Mouse (Mus musculus) right cerebral cortex, postnatal 4 days (tissue): ENCODE measurements around the gene S100a9.

ENCODE experiments used
- DNase-seq: peaks from one replicate; pipeline ENCODE4 v3.0.0-alpha.2; 2022

Gene S100a9

DNA sequence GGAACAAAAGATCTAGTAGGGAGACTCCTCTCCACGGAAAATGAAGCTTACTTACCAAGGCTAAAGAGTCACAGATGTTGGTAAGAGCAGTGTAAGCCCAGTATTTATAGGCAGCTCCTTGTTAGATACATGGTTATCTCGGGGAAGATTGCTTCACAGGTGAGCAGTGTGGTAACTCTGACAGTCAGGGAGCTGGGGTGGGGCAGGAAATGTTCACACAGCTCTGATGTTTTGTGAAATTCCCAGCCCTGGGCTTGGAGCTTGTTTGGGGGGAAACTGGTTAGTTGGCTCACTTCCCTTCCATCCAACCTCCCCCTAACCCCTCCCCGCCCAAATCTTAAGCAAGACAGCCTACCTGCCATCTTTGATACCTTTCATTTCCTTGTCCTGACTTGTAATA is at the start of gene S100a9:
S100a9 (minus strand) TSS at position 109 of the 400 bp plus-strand sequence.
- DNase-seq: no peak

DNA sequence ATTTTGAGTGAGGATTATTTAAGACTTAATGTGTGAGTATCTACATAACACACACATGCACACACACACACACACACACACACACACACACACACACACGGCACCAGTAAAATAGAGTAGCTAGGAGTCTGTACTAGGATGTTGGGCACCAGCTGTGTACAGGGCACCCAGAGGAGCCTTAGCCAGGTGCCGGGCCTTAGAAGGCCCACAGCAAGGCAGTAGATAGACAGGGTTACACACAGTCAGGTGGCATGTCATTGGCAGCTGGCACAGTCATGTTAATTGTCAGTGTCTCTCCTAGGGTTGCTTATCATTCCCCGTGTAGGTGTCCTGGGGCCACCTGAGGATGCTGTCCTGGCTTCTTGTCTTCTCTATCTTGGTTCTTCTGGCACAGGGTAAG is 31.1 kb upstream of the S100a9 start, which contains the start of gene Pglyrp4:
Pglyrp4 (plus strand) TSS at position 301 of the 400 bp plus-strand sequence.
- no peak for DNase-seq

DNA sequence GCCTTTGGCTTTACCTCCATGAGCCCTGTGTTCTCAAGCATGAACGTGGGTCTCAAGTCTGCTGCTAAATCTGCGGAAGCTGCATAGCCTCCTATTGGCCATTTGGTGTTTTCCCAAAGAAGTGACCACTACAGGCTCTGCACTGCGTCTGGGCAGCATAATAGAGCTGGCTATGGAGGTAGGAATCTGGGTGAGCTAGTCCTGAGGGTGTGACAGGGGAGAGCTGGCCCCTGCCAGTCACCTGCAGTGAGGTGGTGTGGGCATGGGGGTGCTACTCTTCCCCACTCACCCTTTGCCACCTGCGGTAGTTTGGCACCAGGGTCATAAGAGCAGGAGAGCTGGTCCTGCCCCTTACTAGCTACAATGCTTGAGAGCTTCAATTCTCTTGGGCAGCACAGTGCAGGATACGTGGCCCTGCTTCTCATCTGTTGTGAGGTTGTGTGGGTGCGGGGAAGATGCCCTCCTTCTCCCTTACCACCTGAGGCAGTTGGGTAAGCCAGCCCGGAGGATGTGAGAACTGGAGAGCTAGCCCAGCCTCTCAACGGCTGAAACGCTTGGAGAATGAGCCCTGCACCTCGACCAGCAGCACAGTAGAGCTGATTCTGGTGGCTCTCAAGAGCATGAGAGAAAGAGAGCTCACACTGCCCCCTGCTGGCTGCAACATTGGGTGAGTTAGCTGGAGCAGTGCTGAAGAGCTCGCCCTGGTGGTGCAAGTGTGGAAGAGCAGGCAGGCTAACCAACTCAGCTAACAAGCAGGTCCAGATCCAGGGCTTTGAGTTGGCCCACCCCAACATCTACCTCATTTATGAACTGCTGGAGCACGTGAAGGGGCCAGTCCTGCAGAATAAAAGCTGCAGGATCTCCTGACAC is 14.3 kb upstream of the S100a9 start:
- DNase-seq: peak; percentile 90

DNA sequence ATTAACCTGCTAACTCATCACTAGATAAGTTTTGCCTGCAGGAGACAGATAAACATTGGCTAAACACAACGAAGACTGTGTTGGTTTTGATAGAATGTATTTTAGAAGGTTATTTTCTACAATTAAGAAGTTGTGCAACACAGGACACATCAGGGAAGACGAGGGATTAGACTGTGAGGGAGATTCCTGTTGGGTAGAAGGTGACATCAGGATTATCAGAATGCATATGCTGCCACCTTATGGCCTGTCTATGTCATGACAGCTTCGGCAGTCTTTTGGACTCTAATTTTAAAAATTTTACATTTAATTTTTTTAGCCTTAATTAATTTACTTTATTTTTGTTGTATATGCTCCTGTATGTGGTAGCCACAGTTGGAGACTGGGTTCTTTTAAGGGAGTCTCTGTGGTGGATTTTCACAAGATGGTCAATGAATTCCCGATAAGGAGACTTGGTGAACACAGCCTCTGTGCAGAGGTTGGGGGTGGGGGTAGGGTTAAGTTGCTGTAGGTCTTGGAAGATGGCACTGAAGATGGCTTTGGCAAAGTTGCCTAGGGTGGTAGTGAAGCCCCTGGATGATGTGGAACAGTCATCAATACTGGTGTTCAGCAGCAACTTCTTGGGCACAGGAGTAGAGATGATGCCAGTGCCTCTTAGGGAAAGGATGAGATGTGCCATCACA is 13.1 kb upstream of the S100a9 start:
- DNase-seq: no peak

DNA sequence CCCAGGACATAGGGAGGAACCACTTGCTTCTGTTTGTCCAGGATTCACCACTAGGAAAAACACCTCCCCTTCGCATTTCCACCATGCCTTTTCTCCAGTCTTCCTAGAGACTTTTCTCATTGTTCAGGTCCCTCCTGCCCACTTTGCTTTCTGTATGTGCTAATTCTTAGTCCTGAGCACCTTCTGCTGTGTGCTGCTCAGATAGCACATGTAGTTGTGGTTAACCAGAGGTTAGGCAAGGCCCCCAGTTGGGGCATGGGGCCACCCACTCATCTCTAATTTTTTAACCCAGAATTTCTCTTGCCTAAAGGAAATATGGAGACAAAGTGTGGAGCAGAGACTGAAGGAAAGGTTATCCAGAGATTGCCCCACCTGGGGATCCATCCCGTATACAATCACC is 6.7 kb upstream of the S100a9 start:
- DNase-seq: no peak

DNA sequence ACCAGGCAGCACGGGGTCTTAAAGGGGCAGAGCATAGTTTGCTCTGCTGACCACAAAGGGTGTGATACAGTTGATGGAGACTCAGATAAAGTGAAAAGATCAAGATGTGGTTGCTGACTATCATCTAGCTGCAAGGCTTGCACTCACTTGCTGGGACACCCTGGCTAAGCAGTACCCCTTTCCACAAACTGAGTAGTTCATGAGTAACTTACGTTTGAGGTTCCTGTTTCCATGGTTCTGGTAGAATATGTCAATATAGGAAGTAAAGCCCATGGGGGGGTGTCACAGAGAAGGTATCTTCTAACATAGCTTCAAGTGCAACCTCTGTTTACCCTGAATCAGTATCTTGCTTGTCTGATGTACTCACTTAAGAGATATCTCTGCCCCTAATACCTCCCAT is 2.0 kb downstream of the S100a9 start:
- no peak for DNase-seq

DNA sequence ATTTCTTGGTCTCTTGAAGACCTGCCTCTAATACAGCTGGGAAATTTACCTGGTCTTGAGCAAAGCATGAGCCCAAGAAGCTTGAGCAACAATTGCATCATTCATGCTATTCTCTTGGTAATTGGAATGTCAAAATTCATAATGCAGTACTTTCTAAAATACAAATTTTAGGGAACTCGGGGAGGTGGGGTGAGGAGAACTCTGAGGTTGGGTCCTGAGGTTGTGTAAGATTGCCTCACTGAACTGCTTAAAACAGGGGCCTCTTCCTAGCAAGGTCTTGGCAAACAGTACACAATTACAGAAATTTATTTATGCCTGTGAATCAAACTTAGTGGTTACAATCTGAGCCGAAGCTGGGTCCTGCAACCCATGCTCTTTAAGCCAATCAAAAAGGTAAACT is 8.7 kb downstream of the S100a9 start:
- no peak for DNase-seq

DNA sequence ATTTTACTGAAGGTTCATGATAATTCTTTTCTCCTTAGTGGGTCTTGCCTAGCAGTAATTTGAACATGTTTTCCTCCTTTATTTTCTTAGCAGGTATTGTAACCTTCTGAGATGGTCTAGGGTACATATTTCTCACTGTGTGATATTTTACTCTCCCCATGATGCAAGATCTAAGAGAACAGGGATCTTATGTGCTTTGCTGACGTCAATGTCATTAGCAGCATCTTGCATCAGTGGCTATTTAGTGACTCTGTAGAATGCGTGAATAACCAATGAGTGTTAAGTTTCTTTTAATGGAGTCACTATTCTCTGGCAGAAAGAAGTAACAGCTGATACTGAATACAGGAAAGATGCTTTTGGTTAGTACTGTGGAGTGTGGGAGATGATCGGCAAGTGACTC is 11.6 kb downstream of the S100a9 start:
- no peak for DNase-seq

DNA sequence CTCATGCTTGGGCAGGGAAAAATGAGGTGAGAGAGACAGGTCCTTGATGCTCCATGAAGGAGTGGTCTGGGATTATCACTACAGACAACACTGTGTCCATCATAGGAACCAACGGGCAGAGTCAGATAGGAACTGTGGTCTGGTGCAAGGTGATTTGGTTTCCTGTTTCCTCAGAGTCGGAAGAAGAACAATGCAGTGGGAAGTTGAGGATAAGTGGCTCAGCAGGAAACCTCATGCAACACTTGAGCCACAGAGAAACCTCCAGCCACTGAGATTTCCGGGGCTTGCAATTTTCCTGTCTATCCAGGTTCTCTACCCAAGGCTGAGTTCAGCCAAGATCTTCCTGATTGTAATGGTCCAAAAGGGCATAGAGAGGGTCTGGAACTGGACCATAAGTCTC is 16.9 kb downstream of the S100a9 start:
- no peak for DNase-seq

DNA sequence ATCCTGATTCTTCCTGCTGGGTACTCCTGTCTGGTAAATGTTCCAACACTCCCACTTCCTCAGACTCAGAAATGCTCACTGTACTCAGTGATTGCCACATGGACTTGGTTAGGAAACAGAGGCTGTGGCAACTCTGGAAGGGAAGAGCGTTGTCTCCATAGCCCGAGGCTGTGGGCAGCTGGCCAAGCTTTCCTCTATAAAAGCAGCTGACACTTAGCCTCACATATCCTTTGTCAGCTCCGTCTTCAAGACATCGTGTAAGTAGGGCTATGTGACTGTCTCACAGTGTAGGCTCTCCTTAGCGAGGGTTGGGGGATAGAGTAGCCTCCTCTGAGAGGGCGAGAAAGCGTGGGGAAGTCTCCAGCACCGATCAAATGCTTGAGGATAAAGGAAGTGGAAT is 26.7 kb downstream of the S100a9 start, which contains the start of gene S100a8:
S100a8 (plus strand) TSS at position 133 of the 400 bp plus-strand sequence.
- DNase-seq: peak; percentile 8

DNA sequence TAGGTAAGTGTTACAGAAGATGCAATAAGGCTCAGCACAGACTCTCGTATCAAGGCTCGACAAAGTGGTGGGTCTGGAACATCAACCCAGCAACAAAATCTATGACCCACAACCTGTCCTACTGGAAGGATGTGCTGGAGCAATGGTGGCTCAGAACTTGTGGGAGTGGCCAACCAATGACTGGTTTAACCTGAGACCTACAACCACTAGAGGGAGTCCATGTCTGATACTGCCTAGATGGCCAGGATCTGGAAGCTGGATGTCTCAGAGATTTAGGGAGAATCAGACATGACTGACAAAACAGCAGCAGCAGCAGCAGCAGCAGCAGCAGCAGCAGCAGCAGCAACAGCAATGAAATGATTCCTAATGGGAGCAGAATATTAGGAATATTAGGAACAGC is 31.3 kb downstream of the S100a9 start:
- no peak for DNase-seq

DNA sequence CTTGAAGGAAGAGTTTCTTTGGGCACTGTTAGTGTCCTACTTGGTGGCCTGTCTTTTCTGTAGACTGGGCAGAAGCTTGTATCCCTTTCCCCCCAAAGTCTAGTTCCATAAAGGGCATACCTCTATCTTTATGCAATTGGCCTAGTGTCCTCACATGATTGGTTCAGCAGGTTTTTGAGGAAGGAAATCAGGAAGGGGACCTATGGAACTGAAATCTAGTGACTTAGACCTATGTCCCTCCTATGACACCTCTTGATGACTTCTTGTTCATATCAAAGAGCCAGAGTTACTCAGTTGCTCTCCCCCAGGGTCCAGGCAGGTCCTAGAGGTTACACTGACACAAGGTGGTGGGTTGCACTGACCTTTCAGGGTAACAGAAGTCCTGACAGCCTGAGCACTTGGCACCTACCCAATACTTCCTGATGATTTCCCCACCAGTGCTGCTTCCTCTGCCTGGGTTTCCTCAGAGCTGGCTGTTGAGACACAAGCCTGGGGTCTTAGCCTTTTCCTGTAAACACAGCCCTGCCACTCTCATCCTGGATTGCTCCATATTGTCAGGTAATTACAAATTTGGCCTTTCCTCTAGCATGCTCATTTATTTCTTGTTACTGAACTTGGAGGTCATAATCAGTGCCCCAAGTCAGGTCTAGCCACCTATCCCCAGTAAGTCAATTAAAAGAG is 36.0 kb downstream of the S100a9 start:
- DNase-seq: no peak

DNA sequence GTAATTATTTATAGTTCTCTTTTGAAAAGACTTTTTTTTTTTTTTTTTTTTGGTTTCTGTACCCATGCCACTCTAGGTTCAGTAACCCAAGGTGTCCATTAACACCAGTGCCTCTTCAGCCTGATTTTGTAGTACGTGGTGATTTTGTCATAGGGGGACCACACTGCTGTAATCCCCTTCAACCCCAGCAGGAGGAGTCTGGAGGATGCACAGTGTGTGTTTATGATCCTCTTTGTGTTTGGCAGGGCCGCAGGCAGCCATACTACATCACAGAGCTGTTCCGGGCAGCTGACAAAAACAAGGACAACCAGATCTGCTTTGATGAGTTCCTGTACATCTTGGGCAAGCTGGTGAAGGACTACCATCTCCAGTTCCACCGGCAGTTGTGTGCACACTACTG is 38.1 kb downstream of the S100a9 start:
- DNase-seq: no peak

DNA sequence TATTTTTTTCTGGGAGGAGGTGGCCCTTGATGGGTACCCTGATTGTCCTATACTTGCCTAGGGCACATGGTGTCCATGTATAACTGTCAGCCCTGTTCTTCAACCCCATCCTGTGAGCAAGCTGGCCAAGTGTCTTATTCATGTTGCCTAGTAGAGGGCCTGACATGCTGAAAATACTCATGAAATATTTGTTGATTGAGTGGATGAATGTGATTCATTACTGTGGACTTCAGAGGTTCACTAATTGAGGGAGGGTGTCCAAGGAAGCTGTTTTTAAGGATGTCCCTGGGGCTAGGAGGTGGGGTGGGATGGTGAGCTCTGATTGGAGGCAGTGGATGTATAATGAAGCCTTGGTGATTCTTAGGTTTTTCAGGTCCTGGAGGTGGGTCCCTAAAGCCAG is 41.8 kb downstream of the S100a9 start, which contains the start of gene S100a7a:
S100a7a (plus strand) TSS at position 301 of the 400 bp plus-strand sequence.
- DNase-seq: no peak

DNA sequence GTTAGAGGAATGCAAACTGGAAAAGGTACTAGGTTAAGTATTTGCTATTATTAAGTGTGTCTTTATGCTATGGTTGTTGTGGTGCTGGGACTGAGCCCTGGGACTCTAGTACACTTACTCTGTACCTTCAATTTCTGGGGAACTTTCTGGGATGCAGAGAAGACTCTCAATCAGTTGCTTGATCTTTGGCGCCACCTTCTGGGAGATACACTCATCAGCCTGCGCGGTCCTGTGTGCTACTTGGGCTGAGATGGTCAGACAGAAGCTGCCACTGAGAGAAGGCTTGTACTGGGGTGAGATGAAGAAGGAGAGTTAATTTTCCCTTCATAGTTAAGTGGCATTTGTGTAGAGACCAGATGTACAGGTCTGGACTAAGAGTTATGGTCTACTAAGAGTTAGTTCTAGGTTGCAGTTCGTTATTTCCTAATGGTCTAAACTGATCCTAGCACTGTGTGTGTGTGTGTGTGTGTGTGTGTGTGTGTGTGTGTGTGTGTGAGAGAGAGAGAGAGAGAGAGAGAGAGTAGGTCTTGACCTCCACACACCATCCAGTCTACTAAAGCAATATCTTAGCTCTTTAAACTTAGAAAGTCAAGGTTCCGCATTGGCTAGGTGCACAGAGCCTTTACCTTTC is 42.5 kb downstream of the S100a9 start:
- peak; percentile 82 for DNase-seq

DNA sequence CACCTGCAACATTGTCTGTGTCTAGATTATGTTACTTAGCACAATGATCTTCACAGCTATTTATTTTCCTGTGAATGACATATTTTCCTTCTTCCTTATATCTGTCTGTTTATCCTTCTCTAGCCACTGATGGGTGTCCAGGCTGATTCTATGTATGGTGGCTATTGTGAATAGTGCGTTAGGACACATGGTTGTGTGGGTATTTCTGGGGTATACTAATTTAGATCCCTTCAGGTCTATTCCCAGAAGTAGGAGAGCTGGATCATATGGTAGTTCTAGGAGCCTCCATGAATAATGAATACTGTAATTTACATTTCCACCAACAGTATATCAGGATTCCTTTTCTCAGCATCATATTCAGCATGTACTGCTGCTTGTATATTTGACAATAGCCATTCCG is 45.7 kb downstream of the S100a9 start:
- no peak for DNase-seq

DNA sequence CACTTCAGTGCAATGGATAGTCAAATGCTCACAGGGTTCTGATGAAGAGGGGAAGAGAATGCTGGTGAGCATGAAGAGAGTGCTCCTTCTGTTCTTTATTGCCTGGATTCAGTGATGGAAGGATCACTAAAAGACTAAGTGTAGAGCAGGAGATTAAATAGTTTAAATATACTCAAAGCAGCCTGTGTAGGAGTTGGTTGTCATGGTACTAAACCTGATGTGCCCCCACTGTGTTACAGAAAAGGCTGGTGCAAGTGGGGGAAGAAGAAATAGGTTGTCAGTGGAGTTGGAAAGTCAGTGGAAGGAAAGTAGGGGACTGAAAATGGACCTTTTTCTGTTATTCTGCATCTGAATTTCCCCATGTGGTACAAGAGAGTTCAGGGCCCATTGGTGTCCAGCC is 46.5 kb downstream of the S100a9 start:
- no peak for DNase-seq

DNA sequence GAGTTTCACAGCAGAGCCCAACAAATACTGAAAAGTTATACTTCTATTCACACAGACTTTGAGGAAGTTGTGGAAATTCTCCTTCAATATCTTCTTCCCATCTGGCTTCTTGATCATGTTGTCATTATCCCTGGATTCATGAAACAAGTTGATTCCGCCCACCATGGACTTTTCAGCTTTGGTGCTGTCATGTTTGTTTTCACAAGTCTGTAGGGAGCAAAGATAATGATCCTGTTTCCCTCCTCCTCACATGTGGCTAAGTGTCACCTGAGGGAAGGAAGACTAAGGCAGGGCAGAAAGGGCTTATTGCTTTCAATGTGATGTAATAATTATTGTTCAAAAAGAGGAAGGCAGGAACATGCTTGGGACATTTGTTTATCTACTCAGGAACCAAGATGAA is 48.2 kb downstream of the S100a9 start:
- DNase-seq: no peak

DNA sequence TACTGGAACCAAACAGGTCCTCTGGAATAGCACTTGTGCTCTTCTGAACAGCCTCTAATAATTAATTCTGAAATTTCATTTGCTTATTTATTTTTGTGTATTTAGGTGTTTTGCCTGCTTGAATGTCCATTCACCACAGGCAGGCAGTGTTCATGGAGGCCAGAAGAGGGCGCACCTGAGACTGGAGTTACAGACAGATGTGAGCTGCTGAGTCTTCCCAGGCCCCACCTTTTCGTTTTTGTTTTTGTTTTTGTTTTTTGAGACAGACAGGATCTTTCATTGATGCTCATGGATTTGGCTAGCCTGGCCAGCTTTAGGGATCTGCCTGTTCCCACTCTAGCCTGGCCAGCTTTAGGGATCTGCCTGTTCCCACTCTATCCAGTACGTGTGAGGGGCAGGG is 51.3 kb downstream of the S100a9 start:
- DNase-seq: peak; percentile 44
